Mouse (Mus musculus) lung, embryonic 16.5 days (tissue): Measurements from ENCODE around the gene Ggt6. TPM values are rescaled to one million over a fixed set of nuclear protein-coding genes. Genes with fewer than 3 reads are reported as not detected.
"Not testable (repeated sequence)": the region's sequence is repeated elsewhere in the genome, so short reads cannot be mapped to it uniquely, and the experiment has no call there.

Experiments used
- ATAC-seq: fragments of 200-750 bp; cut with Nextera tagmentation; 2 replicates; pipeline ENCODE4 v1.8.0; 2017; ENCODE audit warnings: low read depth, mild to moderate bottlenecking, moderate library complexity
- H3K27ac ChIP-seq: fragments of 300-500 bp; sonication (generic); 2 replicates; pipeline ENCODE4 v1.5.1; 2014; ENCODE audit warnings: mild to moderate bottlenecking, control low read depth, low read length
- H3K27me3 ChIP-seq: fragments of 300-500 bp; sonication (generic); 2 replicates; pipeline ENCODE4 v1.6.1; 2014; ENCODE audit warnings: low read depth, low read length, mixed read lengths; ENCODE audit not compliant: control insufficient read depth, insufficient read depth
- H3K36me3 ChIP-seq: fragments of 300-500 bp; sonication (generic); 2 replicates; pipeline ENCODE4 v1.6.1; 2014; ENCODE audit warnings: low read length; ENCODE audit not compliant: control insufficient read depth, insufficient read depth
- H3K4me1 ChIP-seq: fragments of 300-500 bp; sonication (generic); replicated peaks from 2 replicates; pipeline ENCODE4 v1.6.1; 2014; ENCODE audit warnings: low read length, mixed read lengths; ENCODE audit not compliant: control insufficient read depth, insufficient read depth
- H3K4me2 ChIP-seq: fragments of 300-500 bp; sonication (generic); 2 replicates; pipeline ENCODE4 v1.6.1; 2014; ENCODE audit warnings: low read depth, low read length, control low read depth
- H3K4me3 ChIP-seq: fragments of 300-500 bp; sonication (generic); 2 replicates; pipeline ENCODE4 v1.5.1; 2014; ENCODE audit warnings: mild to moderate bottlenecking, low read length, control low read depth
- H3K9ac ChIP-seq: fragments of 300-500 bp; sonication (generic); 2 replicates; pipeline ENCODE4 v1.6.1; 2014; ENCODE audit warnings: low read length, control low read depth
- H3K9me3 ChIP-seq: fragments of 300-500 bp; sonication (generic); 2 replicates; pipeline ENCODE4 v1.6.1; 2016; ENCODE audit warnings: low read length; ENCODE audit not compliant: control insufficient read depth
- WGBS: fragments of 180-500 bp; shearing (Covaris S2); extraction: QIAGEN DNeasy Blood & Tissue Kit; methylation state at CpG from one replicate; pipeline ENCODE4 v1.1.7; 2014; 5-methylcytosine and 5-hydroxymethylcytosine counted together
- polyA plus RNA-seq: library from polyadenylated mRNA; unstranded; fragments of >200 nt; fragmentation: Nextera tagmentation; extraction: Ambion mirVana; gene quantifications from 2 replicates; pipeline ENCODE4 v1.2.1, GENCODE M21; 2015

Gene Ggt6
- polyA plus RNA-seq, 1 experiment from 2014 or later: not detected

- Histone ChIP-seq H3K27ac (no peak overlapping the region), H3K4me2 (peak overlapping the region; percentile 37; the same call in 1 of the 2 replicates), H3K9me3 (no peaks in the 10 kb centered on the region), H3K4me1 (no peaks in the 10 kb centered on the region), H3K9ac (no peak overlapping the region), H3K4me3 (no peak overlapping the region), H3K36me3 (no peaks in the 10 kb centered on the region), H3K27me3 (no peaks in the 10 kb centered on the region)
- 4% methylated on average over 5 of the region's 5 CpGs for WGBS
- peak; percentile 84 for ATAC-seq
Observed at GRCm38 (mm10) chr11:72428694-72429093, 6.6 kb upstream of the Ggt6 start.

GRCm38 (mm10) chr11:72429288-72429690 is 6.0 kb upstream of the Ggt6 start:
- WGBS: 42% methylated on average over 7 of the region's 7 CpGs
- H3K27me3 ChIP-seq: no peaks in the 10 kb centered on the region
- no peaks in the 10 kb centered on the region for H3K9me3 ChIP-seq
- peak overlapping the region; percentile 47; the same call in 1 of the 2 replicates for H3K27ac ChIP-seq
- H3K4me3 ChIP-seq: peak overlapping the region; percentile 22; the same call in 1 of the 2 replicates
- peak; percentile 89 for ATAC-seq
- no peaks in the 10 kb centered on the region for H3K4me1 ChIP-seq
- peak overlapping the region; percentile 37; the same call in 1 of the 2 replicates for H3K4me2 ChIP-seq
- H3K36me3 ChIP-seq: no peaks in the 10 kb centered on the region
- H3K9ac ChIP-seq: peak overlapping the region; percentile 14; the same call in 1 of the 2 replicates

GRCm38 (mm10) chr11:72430311-72431068 is 4.8 kb upstream of the Ggt6 start:
- not testable (repeated sequence) for H3K27me3 ChIP-seq, H3K4me3 ChIP-seq

GRCm38 (mm10) chr11:72435694-72436045 is 344 bp downstream of the Ggt6 start:
- Histone ChIP-seq H3K36me3 (no peaks in the 10 kb centered on the region), H3K27ac (no peak overlapping the region), H3K27me3 (no peaks in the 10 kb centered on the region), H3K4me2 (no peak overlapping the region), H3K9ac (no peak overlapping the region), H3K4me3 (no peak overlapping the region), H3K4me1 (peaks cover 16% of the 10 kb centered on the region), H3K9me3 (no peaks in the 10 kb centered on the region)
- ATAC-seq: peak; percentile 69
- 26% methylated on average over 2 of the region's 2 CpGs for WGBS

More at GRCm38 (mm10) chr11:72430311-72431068, 4.8 kb upstream of the Ggt6 start:
- not testable (repeated sequence) for H3K4me1 ChIP-seq, ATAC-seq, H3K27ac ChIP-seq, H3K4me2 ChIP-seq, H3K9me3 ChIP-seq, H3K36me3 ChIP-seq, H3K9ac ChIP-seq
- WGBS: 64% methylated on average over 9 of the region's 9 CpGs

- no peak overlapping the region for H3K4me3 ChIP-seq
- 58% methylated on average over 5 of the region's 5 CpGs for WGBS
- no peaks in the 10 kb centered on the region for H3K36me3 ChIP-seq
- no peak overlapping the region for H3K9ac ChIP-seq
- H3K9me3 ChIP-seq: no peaks in the 10 kb centered on the region
- ATAC-seq: no peak
- H3K27ac ChIP-seq: no peak overlapping the region
- H3K4me2 ChIP-seq: no peak overlapping the region
- H3K4me1 ChIP-seq: peaks cover 16% of the 10 kb centered on the region
- H3K27me3 ChIP-seq: no peaks in the 10 kb centered on the region
Observed at GRCm38 (mm10) chr11:72436271-72436670, 945 bp downstream of the Ggt6 start.

- no peak overlapping the region for H3K4me3 ChIP-seq
- H3K27me3 ChIP-seq: no peaks in the 10 kb centered on the region
- peaks cover 19% of the 10 kb centered on the region for H3K4me1 ChIP-seq
- no peaks in the 10 kb centered on the region for H3K9me3 ChIP-seq
- no peaks in the 10 kb centered on the region for H3K36me3 ChIP-seq
- no peak overlapping the region for H3K9ac ChIP-seq
- H3K4me2 ChIP-seq: no peak overlapping the region
- no peak overlapping the region for H3K27ac ChIP-seq
- ATAC-seq: no peak
- 82% methylated on average over 16 of the region's 16 CpGs for WGBS
Observed at GRCm38 (mm10) chr11:72436756-72437650, 1.7 kb downstream of the Ggt6 start.

DNA sequence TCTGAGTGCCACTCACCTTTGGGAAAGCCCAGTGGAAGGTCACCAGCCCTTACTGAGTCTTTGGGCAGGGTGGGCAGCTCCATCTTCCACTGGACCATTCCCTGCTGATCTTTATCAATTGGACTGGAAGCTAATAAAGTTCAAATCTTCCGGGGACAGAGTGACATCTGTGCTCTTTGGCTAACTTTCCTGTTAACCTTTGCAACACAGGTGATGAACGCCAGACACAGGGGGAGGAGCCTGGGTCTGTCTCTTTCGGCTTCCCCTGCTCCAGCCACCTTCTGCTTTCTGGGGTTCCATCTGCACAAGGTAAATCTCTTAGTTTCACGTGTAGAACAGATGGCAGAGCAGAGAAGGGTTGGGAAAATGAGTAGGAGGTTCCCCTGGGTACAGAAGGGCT is 3.1 kb downstream of the Ggt6 start:
- Histone ChIP-seq H3K9me3 (no peaks in the 10 kb centered on the region), H3K4me1 (peaks cover 25% of the 10 kb centered on the region), H3K36me3 (peaks cover 11% of the 10 kb centered on the region), H3K27ac (no peak overlapping the region), H3K4me2 (no peak overlapping the region), H3K27me3 (no peaks in the 10 kb centered on the region), H3K9ac (no peak overlapping the region), H3K4me3 (no peak overlapping the region)
- ATAC-seq: no peak
- 55% methylated on average over 4 of the region's 4 CpGs for WGBS

DNA sequence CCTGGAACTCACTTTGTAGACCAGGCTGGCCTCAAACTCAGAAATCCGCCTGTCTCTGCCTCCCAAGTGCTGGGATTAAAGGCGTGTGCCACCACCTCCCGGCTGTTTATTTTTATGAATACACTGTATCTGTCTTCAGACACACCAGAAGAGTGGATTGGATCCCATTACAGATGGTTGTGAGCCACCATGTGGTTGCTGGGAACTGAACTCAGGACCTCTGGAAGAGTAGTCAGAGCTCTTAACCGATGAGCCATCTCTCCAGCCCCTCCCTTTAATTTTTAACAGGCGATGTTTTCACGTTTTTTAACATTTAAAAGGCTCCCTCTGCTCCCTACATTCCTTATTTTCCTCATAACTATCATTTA is 5.3 kb downstream of the Ggt6 start:
- peak overlapping the region; percentile 94 for H3K27ac ChIP-seq
- H3K4me2 ChIP-seq: peak overlapping the region; percentile 98
- H3K4me3 ChIP-seq: peak overlapping the region; percentile 97
- WGBS: 37% methylated on average over 6 of the region's 6 CpGs
- peaks cover 18% of the 10 kb centered on the region for H3K4me1 ChIP-seq
- not testable (repeated sequence) for ATAC-seq, H3K9me3 ChIP-seq, H3K27me3 ChIP-seq
- peaks cover 32% of the 10 kb centered on the region for H3K36me3 ChIP-seq
- peak overlapping the region; percentile 92 for H3K9ac ChIP-seq

- H3K9ac ChIP-seq: peak within 1 kb of the TSS; percentile 92
- peaks cover 37% of the 10 kb centered on the region for H3K36me3 ChIP-seq
- H3K4me2 ChIP-seq: peak within 1 kb of the TSS; percentile 98
- under 1% methylated on average over 46 of the region's 46 CpGs for WGBS
- peak within 1 kb of the TSS; percentile 97 for H3K4me3 ChIP-seq
- peaks cover 13% of the 10 kb centered on the region for H3K4me1 ChIP-seq
- peak within 1 kb of the TSS; percentile 94 for H3K27ac ChIP-seq
- ATAC-seq: peak; percentile 96
- no peaks in the 10 kb centered on the region for H3K27me3 ChIP-seq
- no peaks in the 10 kb centered on the region for H3K9me3 ChIP-seq
Observed at GRCm38 (mm10) chr11:72440965-72441664, 5.8 kb downstream of the Ggt6 start, which contains the start of gene Mybbp1a. Gene Mybbp1a, plus strand, starts transcription at chr11:72441355.
